Comparison of ENCODE assay signal across 10 mouse cellular contexts in the genomic region with DNA sequence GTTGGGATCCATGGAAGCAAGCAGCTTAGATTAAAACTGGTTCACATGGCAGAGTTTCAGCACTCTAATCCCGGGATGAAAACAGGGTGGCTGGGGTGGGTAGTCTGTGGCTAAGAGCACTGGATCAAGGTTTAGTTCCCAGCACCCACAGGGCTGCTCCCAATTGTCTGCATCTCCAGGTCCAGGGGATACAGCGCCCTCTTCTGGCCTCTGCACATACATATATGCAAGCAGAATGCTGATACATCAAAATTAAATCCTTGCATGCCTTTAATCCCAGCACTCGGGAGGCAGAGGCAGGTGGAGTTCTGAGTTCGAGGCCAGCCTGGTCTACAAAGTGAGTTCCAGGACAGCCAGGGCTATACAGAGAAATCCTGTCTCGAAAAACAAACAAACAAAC. TPM values are rescaled to one million over a fixed set of nuclear protein-coding genes. Genes with fewer than 3 reads are reported as not detected.
A peak's percentile ranks its signal among the peaks of the same experiment; 100 is the strongest.
DNase-seq lines count a peak whose midpoint lies in the region; ATAC-seq lines count a peak whose summit lies in the region.
"Not testable (repeated sequence)": the region's sequence is repeated elsewhere in the genome, so short reads cannot be mapped to it uniquely, and the experiment has no call there.
"Had no signal": no experiment of that assay in that cellular context is flagged by ENCODE, and none has a peak within 500 bp of the region (broad histone marks: within the 10 kb centered on the region; RNA-seq: fewer than 3 reads in every experiment).

No protein-coding gene starts in this region.

- not testable (repeated sequence) for ATAC-seq in forebrain, embryonic 11.5 days (replicated peaks; ENCODE audit: low FRiP score); hindbrain, embryonic 12.5 days (ENCODE audit: low FRiP score); kidney, embryonic 16.5 days (ENCODE audit: low FRiP score, low TSS enrichment); liver, embryonic 12.5 days; midbrain, embryonic 11.5 days (ENCODE audit: low FRiP score)

- not testable (repeated sequence) for H3K27ac ChIP-seq in forebrain, embryonic 11.5 days (ENCODE audit: low read depth, low read length); hindbrain, embryonic 12.5 days; liver, embryonic 12.5 days; midbrain, embryonic 11.5 days (ENCODE audit: low read depth, low read length)
- H3K27ac ChIP-seq in kidney, embryonic 16.5 days (ENCODE audit: low read length) = peak overlapping the region; percentile 92; the same call in 1 of the 2 replicates

- 77% methylated on average over 5 of the region's 5 CpGs for WGBS in forebrain, embryonic 11.5 days
- WGBS in hindbrain, embryonic 12.5 days = 78% methylated on average over 5 of the region's 5 CpGs
- 76% methylated on average over 5 of the region's 5 CpGs for WGBS in kidney, embryonic 16.5 days
- 59% methylated on average over 5 of the region's 5 CpGs for WGBS in liver, embryonic 12.5 days (ENCODE audit: insufficient replicate concordance)
- 71% methylated on average over 5 of the region's 5 CpGs for WGBS in midbrain, embryonic 11.5 days

- H3K9ac ChIP-seq in forebrain, embryonic 11.5 days (ENCODE audit: low read length); hindbrain, embryonic 12.5 days; kidney, embryonic 16.5 days (replicated peaks; ENCODE audit: low read length); midbrain, embryonic 11.5 days (ENCODE audit: low read length): not testable (repeated sequence)
- H3K9ac ChIP-seq in liver, embryonic 12.5 days = peak overlapping the region; percentile 80; the same call in 1 of the 2 replicates

- not testable (repeated sequence) for H3K27me3 ChIP-seq in forebrain, embryonic 11.5 days (ENCODE audit: control insufficient read depth, insufficient read depth, low read length); hindbrain, embryonic 12.5 days; kidney, embryonic 16.5 days (ENCODE audit: insufficient read depth, low read length); liver, embryonic 12.5 days (replicated peaks); midbrain, embryonic 11.5 days (ENCODE audit: control insufficient read depth, insufficient read depth, low read length)

- not testable (repeated sequence) for H3K36me3 ChIP-seq in forebrain, embryonic 11.5 days (ENCODE audit: control insufficient read depth, insufficient read depth, low read length); midbrain, embryonic 11.5 days (ENCODE audit: control insufficient read depth, insufficient read depth, low read length)
- H3K36me3 ChIP-seq in hindbrain, embryonic 12.5 days = peaks cover 20% of the 10 kb centered on the region
- H3K36me3 ChIP-seq in kidney, embryonic 16.5 days (ENCODE audit: insufficient read depth, low read length) = peaks cover 20% of the 10 kb centered on the region
- H3K36me3 ChIP-seq in liver, embryonic 12.5 days = peaks cover 38% of the 10 kb centered on the region

- not testable (repeated sequence) for H3K9me3 ChIP-seq in forebrain, embryonic 11.5 days (ENCODE audit: control insufficient read depth, low read length); hindbrain, embryonic 12.5 days (replicated peaks); kidney, embryonic 16.5 days (ENCODE audit: low read length); liver, embryonic 12.5 days (replicated peaks); midbrain, embryonic 11.5 days (ENCODE audit: control insufficient read depth, low read length)

- H3K4me3 ChIP-seq in forebrain, embryonic 11.5 days (ENCODE audit: low read depth, low read length); midbrain, embryonic 11.5 days (ENCODE audit: low read depth, low read length): not testable (repeated sequence)
- H3K4me3 ChIP-seq in hindbrain, embryonic 12.5 days = 0 out of 2 replicates have a peak overlapping the region, but pooled peaks have one; percentile 93
- peak overlapping the region; percentile 74; the same call in 1 of the 2 replicates for H3K4me3 ChIP-seq in kidney, embryonic 16.5 days (ENCODE audit: low read length)
- H3K4me3 ChIP-seq in liver, embryonic 12.5 days = peak overlapping the region; percentile 72

- peak overlapping the region; percentile 70; the same call in 1 of the 2 replicates for H3K4me2 ChIP-seq in forebrain, embryonic 11.5 days (ENCODE audit: low read depth, low read length, severe bottlenecking)
- peak overlapping the region; percentile 83 for H3K4me2 ChIP-seq in hindbrain, embryonic 12.5 days (replicated peaks)
- peak overlapping the region; percentile 71 for H3K4me2 ChIP-seq in kidney, embryonic 16.5 days (replicated peaks; ENCODE audit: low read depth, low read length)
- H3K4me2 ChIP-seq in liver, embryonic 12.5 days = peak overlapping the region; percentile 83
- peak overlapping the region; percentile 51; the same call in 1 of the 2 replicates for H3K4me2 ChIP-seq in midbrain, embryonic 11.5 days

- not testable (repeated sequence) for H3K4me1 ChIP-seq in forebrain, embryonic 11.5 days (replicated peaks; ENCODE audit: control insufficient read depth, insufficient read depth, low read length); midbrain, embryonic 11.5 days (ENCODE audit: control insufficient read depth, insufficient read depth, low read length)
- peaks cover 24% of the 10 kb centered on the region for H3K4me1 ChIP-seq in hindbrain, embryonic 12.5 days
- H3K4me1 ChIP-seq in kidney, embryonic 16.5 days (ENCODE audit: insufficient read depth, low read length) = peaks cover 12% of the 10 kb centered on the region
- H3K4me1 ChIP-seq in liver, embryonic 12.5 days = peaks cover 39% of the 10 kb centered on the region

- peak; percentile 75 for DNase-seq in 416B (ENCODE audit: low read depth)
- DNase-seq in adipocyte (ENCODE audit: low spot score) = peak; percentile 33
- DNase-seq in forebrain, embryonic 11.5 days (ENCODE audit: low spot score); midbrain, embryonic 11.5 days (ENCODE audit: low spot score, missing footprints): not testable (repeated sequence)
- peak; percentile 44 for DNase-seq in retina, postnatal 1 day

RNA-seq across cellular contexts. Expression of a gene that starts 5.7 kb away (rescaled TPM):
- 412 and 431 TPM in 2 replicates for polyA plus RNA-seq in forebrain, embryonic 11.5 days (2014; fragmentation: Nextera tagmentation; extraction: Ambion mirVana)
- polyA plus RNA-seq in hindbrain, embryonic 12.5 days (2016; fragmentation: Nextera tagmentation; extraction: Ambion mirVana) = 336 and 340 TPM in 2 replicates
- polyA plus RNA-seq in kidney, embryonic 16.5 days (2015; fragmentation: Nextera tagmentation; extraction: Ambion mirVana) = 404 and 421 TPM in 2 replicates
- 326 and 344 TPM in 2 replicates for polyA plus RNA-seq in liver, embryonic 12.5 days (2016; fragmentation: Nextera tagmentation; extraction: Ambion mirVana)
- polyA plus RNA-seq in midbrain, embryonic 11.5 days (2014; fragmentation: Nextera tagmentation; extraction: Ambion mirVana) = 383 and 406 TPM in 2 replicates

RNA-seq across cellular contexts. Expression of a gene that starts 5.8 kb away (rescaled TPM):
- 0.19 TPM in 1 of 2 replicates, not detected in the other for polyA plus RNA-seq in forebrain, embryonic 11.5 days (2014; fragmentation: Nextera tagmentation; extraction: Ambion mirVana)
- 0.30 and 0.31 TPM in 2 replicates for polyA plus RNA-seq in hindbrain, embryonic 12.5 days (2016; fragmentation: Nextera tagmentation; extraction: Ambion mirVana)
- polyA plus RNA-seq in kidney, embryonic 16.5 days (2015; fragmentation: Nextera tagmentation; extraction: Ambion mirVana) = 0.26 and 0.40 TPM in 2 replicates
- polyA plus RNA-seq in liver, embryonic 12.5 days (2016; fragmentation: Nextera tagmentation; extraction: Ambion mirVana) = 0.12 TPM in 1 of 2 replicates, not detected in the other
- 0.18 and 0.30 TPM in 2 replicates for polyA plus RNA-seq in midbrain, embryonic 11.5 days (2014; fragmentation: Nextera tagmentation; extraction: Ambion mirVana)
- polyA plus RNA-seq: erythroblast, embryonic 14.5 days; hindbrain, embryonic 11.5 days had no signal

RNA-seq across cellular contexts. Expression of a gene that starts 54.8 kb away (rescaled TPM):
- 20.3 and 21.6 TPM in 2 replicates for polyA plus RNA-seq in forebrain, embryonic 11.5 days (2014; fragmentation: Nextera tagmentation; extraction: Ambion mirVana)
- 29.9 and 31.2 TPM in 2 replicates for polyA plus RNA-seq in hindbrain, embryonic 12.5 days (2016; fragmentation: Nextera tagmentation; extraction: Ambion mirVana)
- polyA plus RNA-seq in kidney, embryonic 16.5 days (2015; fragmentation: Nextera tagmentation; extraction: Ambion mirVana) = 32.8 and 33.4 TPM in 2 replicates
- polyA plus RNA-seq in liver, embryonic 12.5 days (2016; fragmentation: Nextera tagmentation; extraction: Ambion mirVana) = 14.7 and 14.9 TPM in 2 replicates
- 29.5 and 29.7 TPM in 2 replicates for polyA plus RNA-seq in midbrain, embryonic 11.5 days (2014; fragmentation: Nextera tagmentation; extraction: Ambion mirVana)
- polyA plus RNA-seq: erythroblast, embryonic 14.5 days had no signal
